In genomic region chr1:86643101-86643809, GRCm38 (mm10) we compare ENCODE assay signal across 13 mouse cellular contexts. TPM values are rescaled to one million over a fixed set of nuclear protein-coding genes. Genes with fewer than 3 reads are reported as not detected.
DNase-seq lines count a peak whose midpoint lies in the region; ATAC-seq and TF ChIP-seq lines count a peak whose summit lies in the region.
"Had no signal": no experiment of that assay in that cellular context is flagged by ENCODE, and none has a peak within 500 bp of the region (broad histone marks: within the 10 kb centered on the region; RNA-seq: fewer than 3 reads in every experiment).

No protein-coding gene starts in this region.

- H3K4me1 ChIP-seq in hindbrain, postnatal 0 days (ENCODE audit: insufficient read depth, low read length), result no peaks in the 10 kb centered on the region
- no peaks in the 10 kb centered on the region for H3K4me1 ChIP-seq in hindbrain, embryonic 11.5 days (replicated peaks; ENCODE audit: control insufficient read depth, insufficient read depth, low read length)
- H3K4me1 ChIP-seq in stomach, embryonic 14.5 days (ENCODE audit: control insufficient read depth, insufficient read depth, low read length), result no peaks in the 10 kb centered on the region
- no peaks in the 10 kb centered on the region for H3K4me1 ChIP-seq in forebrain, embryonic 11.5 days (replicated peaks; ENCODE audit: control insufficient read depth, insufficient read depth, low read length)
- H3K4me1 ChIP-seq: forebrain, embryonic 15.5 days had no signal

- H3K9me3 ChIP-seq in hindbrain, postnatal 0 days (ENCODE audit: low read length), result no peaks in the 10 kb centered on the region
- H3K9me3 ChIP-seq in hindbrain, embryonic 11.5 days (ENCODE audit: control insufficient read depth, low read length), result no peaks in the 10 kb centered on the region
- no peaks in the 10 kb centered on the region for H3K9me3 ChIP-seq in stomach, embryonic 14.5 days (ENCODE audit: control insufficient read depth, low read depth, low read length)
- no peaks in the 10 kb centered on the region for H3K9me3 ChIP-seq in forebrain, embryonic 11.5 days (ENCODE audit: control insufficient read depth, low read length)
- H3K9me3 ChIP-seq: forebrain, embryonic 15.5 days had no signal

- WGBS in hindbrain, postnatal 0 days, result 63% methylated on average over 13 of the region's 13 CpGs
- 76% methylated on average over 13 of the region's 13 CpGs for WGBS in hindbrain, embryonic 11.5 days
- WGBS in stomach, embryonic 14.5 days, result 48% methylated on average over 13 of the region's 13 CpGs
- WGBS in forebrain, embryonic 11.5 days, result 71% methylated on average over 13 of the region's 13 CpGs

- H3K4me3 ChIP-seq in hindbrain, postnatal 0 days (ENCODE audit: low read length), result no peak overlapping the region
- no peak overlapping the region for H3K4me3 ChIP-seq in hindbrain, embryonic 11.5 days (ENCODE audit: low read depth, low read length)
- no peak overlapping the region for H3K4me3 ChIP-seq in stomach, embryonic 14.5 days (ENCODE audit: low read depth, low read length)
- H3K4me3 ChIP-seq in forebrain, embryonic 11.5 days (ENCODE audit: low read depth, low read length), result no peak overlapping the region
- H3K4me3 ChIP-seq: forebrain, embryonic 15.5 days had no signal

- no peak overlapping the region for H3K4me2 ChIP-seq in hindbrain, postnatal 0 days (ENCODE audit: low read depth, low read length)
- no peak overlapping the region for H3K4me2 ChIP-seq in hindbrain, embryonic 11.5 days (replicated peaks; ENCODE audit: low read depth, low read length)
- no peak overlapping the region for H3K4me2 ChIP-seq in stomach, embryonic 14.5 days (replicated peaks; ENCODE audit: low read depth, low read length)
- no peak overlapping the region for H3K4me2 ChIP-seq in forebrain, embryonic 11.5 days (ENCODE audit: low read depth, low read length, severe bottlenecking)
- H3K4me2 ChIP-seq: forebrain, embryonic 15.5 days had no signal

- H3K27me3 ChIP-seq in hindbrain, postnatal 0 days (ENCODE audit: insufficient read depth, low read length), result no peaks in the 10 kb centered on the region
- no peaks in the 10 kb centered on the region for H3K27me3 ChIP-seq in hindbrain, embryonic 11.5 days (ENCODE audit: control insufficient read depth, insufficient read depth, low read length)
- no peaks in the 10 kb centered on the region for H3K27me3 ChIP-seq in stomach, embryonic 14.5 days (ENCODE audit: control insufficient read depth, insufficient read depth, low read length)
- H3K27me3 ChIP-seq in forebrain, embryonic 11.5 days (ENCODE audit: control insufficient read depth, insufficient read depth, low read length), result no peaks in the 10 kb centered on the region
- H3K27me3 ChIP-seq: forebrain, embryonic 15.5 days had no signal

- peak; percentile 19; the same call in 1 of the 2 replicates for TF ChIP-seq CTCF in hindbrain, postnatal 0 days (IDR thresholded peaks at IDR 0.05; ENCODE audit: low read depth)

- no peak overlapping the region for H3K9ac ChIP-seq in hindbrain, postnatal 0 days (replicated peaks; ENCODE audit: low read length)
- no peak overlapping the region for H3K9ac ChIP-seq in hindbrain, embryonic 11.5 days (ENCODE audit: low read depth, low read length)
- no peak overlapping the region for H3K9ac ChIP-seq in stomach, embryonic 14.5 days (replicated peaks; ENCODE audit: low read depth, low read length)
- H3K9ac ChIP-seq in forebrain, embryonic 11.5 days (ENCODE audit: low read length), result no peak overlapping the region
- H3K9ac ChIP-seq: forebrain, embryonic 15.5 days had no signal

- no peak for DNase-seq in hindbrain, postnatal 0 days (ENCODE audit: low spot score)
- DNase-seq in hindbrain, embryonic 11.5 days (ENCODE audit: low spot score), result no peak
- DNase-seq in B cell, adult 2 months, result peak; percentile 7 to 21
- DNase-seq in forebrain, embryonic 11.5 days (ENCODE audit: low spot score), result no peak
- DNase-seq in kidney, adult 18-20 months, result no peak
- DNase-seq in ovary, postnatal 36 days (ENCODE audit: low spot score), result no peak
- DNase-seq: heart, adult 18-20 months; heart, postnatal 36 days; left cerebral cortex, postnatal 4 days had no signal

- no peak overlapping the region for H3K27ac ChIP-seq in hindbrain, postnatal 0 days
- H3K27ac ChIP-seq in hindbrain, embryonic 11.5 days (ENCODE audit: low read depth, low read length), result no peak overlapping the region
- H3K27ac ChIP-seq in stomach, embryonic 14.5 days (ENCODE audit: low read length), result no peak overlapping the region
- H3K27ac ChIP-seq in forebrain, embryonic 11.5 days (ENCODE audit: low read depth, low read length), result no peak overlapping the region
- H3K27ac ChIP-seq: forebrain, embryonic 15.5 days had no signal

- ATAC-seq in hindbrain, postnatal 0 days, result no peak
- ATAC-seq in hindbrain, embryonic 11.5 days (ENCODE audit: low FRiP score), result no peak
- ATAC-seq in granulocyte monocyte progenitor cell, adult 5-6 weeks (replicated peaks; ENCODE audit: poor library complexity, severe bottlenecking), result peak; percentile 96
- ATAC-seq in stomach, embryonic 14.5 days (ENCODE audit: insufficient number of reproducible peaks, insufficient read depth, low FRiP score, low read depth), result peak; percentile 58; the same call in 1 of the 2 replicates
- no peak for ATAC-seq in forebrain, embryonic 11.5 days (replicated peaks; ENCODE audit: low FRiP score)
- ATAC-seq: forebrain, embryonic 15.5 days had no signal

- H3K36me3 ChIP-seq in hindbrain, postnatal 0 days (ENCODE audit: insufficient read depth, low read length), result no peaks in the 10 kb centered on the region
- no peaks in the 10 kb centered on the region for H3K36me3 ChIP-seq in hindbrain, embryonic 11.5 days (ENCODE audit: control insufficient read depth, insufficient read depth, low read length)
- H3K36me3 ChIP-seq in stomach, embryonic 14.5 days (ENCODE audit: control insufficient read depth, insufficient read depth, low read length), result no peaks in the 10 kb centered on the region
- H3K36me3 ChIP-seq in forebrain, embryonic 11.5 days (ENCODE audit: control insufficient read depth, insufficient read depth, low read length), result no peaks in the 10 kb centered on the region
- H3K36me3 ChIP-seq: forebrain, embryonic 15.5 days had no signal

RNA-seq across cellular contexts. Expression of gene Nppc, which starts 27.1 kb away (rescaled TPM):
- total RNA-seq in hindbrain, postnatal 0 days (2014; rRNA removed), result 13.5 and 14.6 TPM in 2 replicates
- 22.7 and 27.7 TPM in 2 replicates for polyA plus RNA-seq in hindbrain, postnatal 0 days (2015; fragmentation: Nextera tagmentation; extraction: Ambion mirVana)
- 10.3 and 13.9 TPM in 2 replicates for polyA plus RNA-seq in hindbrain, embryonic 11.5 days (2014; fragmentation: Nextera tagmentation; extraction: Ambion mirVana)
- total RNA-seq in granulocyte monocyte progenitor cell, adult 5-6 weeks (2014; fragmentation: Nextera tagmentation), result not detected in 2 replicates
- not detected in 2 replicates for total RNA-seq in granulocyte monocyte progenitor cell, adult 5-6 weeks (2017)
- polyA plus RNA-seq in stomach, embryonic 14.5 days (2014; fragmentation: Nextera tagmentation; extraction: Ambion mirVana), result 1.2 and 3.0 TPM in 2 replicates
- 0.79 and 0.98 TPM in 2 replicates for polyA plus RNA-seq in forebrain, embryonic 11.5 days (2014; fragmentation: Nextera tagmentation; extraction: Ambion mirVana)
- total RNA-seq: heart, adult 18-20 months had no signal
- polyA plus RNA-seq: C2C12 had no signal

Comparison
In these comparisons a context has a peak if more than half of its experiments do, and no peak if none do; other contexts are left out.
1. ATAC-seq: peak in granulocyte monocyte progenitor cell, adult 5-6 weeks (single experiment) and stomach, embryonic 14.5 days (single experiment); none in hindbrain, postnatal 0 days (single experiment), hindbrain, embryonic 11.5 days (single experiment) and forebrain, embryonic 11.5 days (single experiment).
2. DNase-seq: peak in B cell, adult 2 months (2 of 2); none in hindbrain, postnatal 0 days (single experiment), hindbrain, embryonic 11.5 days (single experiment), forebrain, embryonic 11.5 days (single experiment), kidney, adult 18-20 months (single experiment) and ovary, postnatal 36 days (single experiment).